Mouse (Mus musculus) myocyte (in vitro differentiated cells): Measurements from ENCODE around the gene Cog6.

ENCODE experiments used
- CEBPB ChIP-seq: IDR thresholded peaks from 2 replicates; pipeline ENCODE4 v1.6.1; 2011; ENCODE audit warnings: mild to moderate bottlenecking, moderate library complexity; ENCODE audit not compliant: poor library complexity, insufficient read depth, severe bottlenecking
- MAX ChIP-seq: IDR thresholded peaks from one replicate; pipeline ENCODE4 v1.6.1; 2011; ENCODE audit warnings: low read depth, mild to moderate bottlenecking, control low read depth
- MYOD1 ChIP-seq, 3 experiments: IDR thresholded peaks; one replicate each; pipeline ENCODE4 v1.6.1; 2011; ENCODE audit warnings: control low read depth in 2 of 3, low read depth in 2 of 3, mild to moderate bottlenecking in 2 of 3, moderate library complexity in 1 of 3; ENCODE audit not compliant: insufficient read length in 2 of 3, control insufficient read depth in 1 of 3
- POLR2A ChIP-seq: IDR thresholded peaks from one replicate; pipeline ENCODE4 v1.6.1; 2011; ENCODE audit warnings: low read depth, mild to moderate bottlenecking, control low read depth, moderate library complexity; ENCODE audit not compliant: insufficient read length
- TCF3 ChIP-seq: IDR thresholded peaks from one replicate; pipeline ENCODE4 v1.6.1; 2011; ENCODE audit warnings: low read depth, control low read depth; ENCODE audit not compliant: insufficient read length

GRCm38 (mm10) chr3:53056430-53056829 lies 39.4 kb upstream of the Cog6 start:
- no peak for TF ChIP-seq MAX
- TF ChIP-seq POLR2A = no peak
- TF ChIP-seq CEBPB = no peak
- no peak for TF ChIP-seq TCF3
- no peak for TF ChIP-seq MYOD1 (IDR thresholded peaks at IDR 0.05; ENCODE audit: control insufficient read depth in 1 of 3, insufficient read length in 2 of 3, low read depth in 2 of 3)
